Mouse (Mus musculus): ENCODE measurements at regions not wholly inside any gene's neighbourhood (a gene's known extent, or its start where the extent isn't known, plus 50 kb on each side); places are given as distances from the start of the nearest gene placed in this dataset.
"Not testable (repeated sequence)": the region's sequence is repeated elsewhere in the genome, so short reads cannot be mapped to it uniquely, and the experiment has no call there.

DNA sequence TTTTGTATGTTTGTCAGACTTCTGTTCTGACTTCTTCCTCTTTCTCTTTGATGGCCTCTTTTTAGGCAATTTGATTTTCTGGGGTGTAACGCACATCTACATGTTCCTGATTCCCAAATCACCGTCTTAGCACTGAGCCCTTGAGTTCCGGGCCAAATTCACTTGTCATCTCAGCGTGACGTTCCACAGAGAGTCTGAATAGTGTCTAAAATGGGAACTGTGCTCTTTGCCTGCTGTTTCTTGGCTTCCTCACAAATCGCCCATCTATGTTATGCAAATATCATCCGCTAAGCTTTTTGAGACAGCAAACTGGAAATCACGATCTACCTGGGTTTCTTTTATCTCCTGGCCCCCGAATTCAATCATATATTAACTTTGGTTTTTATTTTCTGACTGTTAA, 223.8 kb upstream of the Gm6793 start:
- 84% methylated on average over 9 of the region's 9 CpGs for WGBS
- Histone ChIP-seq H3K9ac (replicated peaks; ENCODE audit: low read length) (no peak overlapping the region), H3K27ac (ENCODE audit: low read length) (no peak overlapping the region), H3K27me3 (ENCODE audit: insufficient read depth, low read length) (no peaks in the 10 kb centered on the region), H3K4me2 (replicated peaks; ENCODE audit: low read depth, low read length) (no peak overlapping the region), H3K4me3 (ENCODE audit: low read length) (no peak overlapping the region), H3K9me3 (ENCODE audit: low read length) (no peaks in the 10 kb centered on the region), H3K4me1 (ENCODE audit: insufficient read depth, low read length) (no peaks in the 10 kb centered on the region), H3K36me3 (ENCODE audit: insufficient read depth, low read length) (no peaks in the 10 kb centered on the region)
- ATAC-seq (ENCODE audit: low FRiP score, low TSS enrichment): no peak

DNA sequence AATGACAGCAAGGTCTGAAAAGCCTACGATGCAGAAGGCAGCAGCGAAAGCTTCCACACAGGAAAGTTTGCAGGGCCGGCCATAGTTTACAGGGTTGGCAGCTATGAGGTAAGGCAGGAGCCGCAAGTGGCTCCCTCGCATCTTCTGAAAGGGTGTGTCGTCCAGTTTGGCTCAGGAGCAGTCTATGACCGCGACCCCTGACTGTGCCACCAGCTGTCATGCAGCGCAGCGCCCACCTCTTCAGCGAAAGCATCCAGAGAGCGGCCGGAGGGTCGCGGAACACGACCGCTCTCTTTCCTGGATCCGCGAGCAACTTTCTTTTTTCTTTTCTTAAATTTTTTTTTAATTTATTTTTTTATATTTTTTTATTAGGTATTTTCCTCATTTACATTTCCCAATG, 221.9 kb upstream of the Gm6793 start:
- not testable (repeated sequence) for H3K9me3 ChIP-seq (ENCODE audit: low read length); H3K36me3 ChIP-seq (ENCODE audit: insufficient read depth, low read length); H3K9ac ChIP-seq (replicated peaks; ENCODE audit: low read length); H3K4me2 ChIP-seq (replicated peaks; ENCODE audit: low read depth, low read length); H3K4me1 ChIP-seq (ENCODE audit: insufficient read depth, low read length); ATAC-seq (ENCODE audit: low FRiP score, low TSS enrichment); H3K27ac ChIP-seq (ENCODE audit: low read length); H3K27me3 ChIP-seq (ENCODE audit: insufficient read depth, low read length); H3K4me3 ChIP-seq (ENCODE audit: low read length)
- WGBS: 95% methylated on average over 19 of the region's 19 CpGs

DNA sequence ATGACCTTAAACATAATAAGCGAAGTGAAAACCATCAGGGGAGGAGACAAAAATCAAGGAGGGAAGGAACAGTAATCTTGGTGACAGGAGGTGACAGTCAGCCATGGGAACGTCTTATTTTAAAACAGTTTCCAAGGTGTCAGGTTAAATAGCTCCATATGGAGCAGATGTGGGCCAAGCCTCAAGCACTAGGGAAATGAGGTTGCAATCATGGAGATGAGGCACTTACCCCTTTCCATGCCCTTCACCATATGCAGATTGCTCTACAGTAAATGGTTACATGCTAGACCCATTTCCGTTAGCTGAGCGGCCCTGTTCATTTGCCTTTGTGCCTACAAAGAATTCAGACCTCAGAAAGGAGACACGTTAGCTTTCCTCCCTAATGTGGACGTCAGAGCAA, 204.8 kb upstream of the Gm6793 start:
- no peak overlapping the region for H3K4me3 ChIP-seq (ENCODE audit: low read length)
- 75% methylated on average over 6 of the region's 6 CpGs for whole genome bisulfite sequencing
- no peaks in the 10 kb centered on the region for H3K27me3 ChIP-seq (ENCODE audit: insufficient read depth, low read length)
- no peaks in the 10 kb centered on the region for H3K36me3 ChIP-seq (ENCODE audit: insufficient read depth, low read length)
- H3K4me2 ChIP-seq (replicated peaks; ENCODE audit: low read depth, low read length): no peak overlapping the region
- H3K27ac ChIP-seq (ENCODE audit: low read length): no peak overlapping the region
- no peak overlapping the region for H3K9ac ChIP-seq (replicated peaks; ENCODE audit: low read length)
- H3K4me1 ChIP-seq (ENCODE audit: insufficient read depth, low read length): no peaks in the 10 kb centered on the region
- H3K9me3 ChIP-seq (ENCODE audit: low read length): no peaks in the 10 kb centered on the region
- ATAC-seq (ENCODE audit: low FRiP score, low TSS enrichment): no peak

DNA sequence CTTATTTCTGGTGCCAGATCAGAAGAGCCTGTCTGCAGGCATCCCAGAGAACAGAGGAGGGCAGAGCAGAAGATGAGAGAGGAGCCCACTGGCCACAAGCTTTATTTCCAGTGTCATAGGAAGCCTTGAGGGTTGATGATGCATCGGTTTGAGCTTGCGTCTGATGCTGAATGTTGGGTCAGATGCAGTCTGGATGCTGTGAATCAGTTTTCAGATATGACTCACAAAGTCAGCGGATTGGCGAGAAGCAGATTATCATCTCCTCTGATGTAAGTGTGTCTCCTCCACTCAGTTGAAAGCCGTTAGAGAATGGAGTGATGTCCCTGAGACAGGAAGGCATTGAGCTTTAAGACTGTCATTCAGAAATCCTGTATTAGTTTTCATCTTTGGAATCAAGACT, 197.3 kb upstream of the Gm6793 start:
- Histone ChIP-seq H3K9ac (replicated peaks; ENCODE audit: low read length) (no peak overlapping the region), H3K9me3 (ENCODE audit: low read length) (no peaks in the 10 kb centered on the region), H3K4me2 (replicated peaks; ENCODE audit: low read depth, low read length) (no peak overlapping the region), H3K4me3 (ENCODE audit: low read length) (no peak overlapping the region), H3K27ac (ENCODE audit: low read length) (no peak overlapping the region), H3K27me3 (ENCODE audit: insufficient read depth, low read length) (no peaks in the 10 kb centered on the region), H3K36me3 (ENCODE audit: insufficient read depth, low read length) (no peaks in the 10 kb centered on the region), H3K4me1 (ENCODE audit: insufficient read depth, low read length) (no peaks in the 10 kb centered on the region)
- WGBS: 81% methylated on average over 5 of the region's 5 CpGs
- ATAC-seq (ENCODE audit: low FRiP score, low TSS enrichment): no peak

DNA sequence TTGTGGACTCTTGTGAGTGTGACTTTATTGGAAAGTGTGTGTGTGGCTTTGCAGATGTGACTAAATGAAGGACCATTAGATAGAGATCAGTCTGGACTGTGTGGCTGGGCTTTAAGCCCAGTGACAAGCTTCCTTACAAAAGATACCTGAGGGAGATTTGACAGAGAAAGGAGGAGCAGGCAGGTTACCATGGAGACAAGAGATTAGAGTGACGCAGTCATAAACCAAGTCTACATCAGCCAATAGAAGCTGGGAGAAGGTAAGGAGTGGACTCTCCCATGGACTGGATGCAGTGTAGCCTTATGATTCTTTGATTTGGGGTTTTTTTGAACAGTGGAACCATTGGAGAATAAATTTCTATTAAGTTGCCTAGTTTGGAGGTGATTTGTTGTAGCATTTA, 181.6 kb upstream of the Gm6793 start:
- Histone ChIP-seq H3K4me1 (ENCODE audit: insufficient read depth, low read length) (no peaks in the 10 kb centered on the region), H3K36me3 (ENCODE audit: insufficient read depth, low read length) (no peaks in the 10 kb centered on the region), H3K9ac (replicated peaks; ENCODE audit: low read length) (no peak overlapping the region), H3K4me2 (replicated peaks; ENCODE audit: low read depth, low read length) (no peak overlapping the region), H3K4me3 (ENCODE audit: low read length) (no peak overlapping the region), H3K27me3 (ENCODE audit: insufficient read depth, low read length) (no peaks in the 10 kb centered on the region), H3K9me3 (ENCODE audit: low read length) (no peaks in the 10 kb centered on the region), H3K27ac (ENCODE audit: low read length) (no peak overlapping the region)
- ATAC-seq (ENCODE audit: low FRiP score, low TSS enrichment): no peak
- WGBS: 62% methylated on average over 1 of the region's 1 CpGs

DNA sequence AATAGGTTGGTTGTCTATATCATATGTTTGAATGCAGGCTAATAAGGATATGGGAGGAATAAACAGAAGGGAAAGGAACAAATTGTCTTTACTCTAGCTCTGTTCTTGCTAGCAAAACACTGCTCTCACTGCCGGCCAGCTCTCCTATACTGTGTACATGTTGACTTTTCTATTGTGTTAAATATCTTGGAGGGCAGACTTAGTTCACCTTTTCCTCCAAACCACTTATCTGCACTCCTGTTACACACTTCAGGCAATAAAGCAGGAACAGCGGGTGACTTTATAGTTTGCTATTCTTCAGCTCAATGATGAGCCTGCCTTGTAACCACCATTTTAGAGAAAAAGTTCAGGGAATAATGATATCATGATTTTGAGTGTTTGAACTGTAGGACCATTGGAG, 181.0 kb upstream of the Gm6793 start:
- WGBS: 68% methylated on average over 2 of the region's 2 CpGs
- no peak for ATAC-seq (ENCODE audit: low FRiP score, low TSS enrichment)
- no peaks in the 10 kb centered on the region for H3K4me1 ChIP-seq (ENCODE audit: insufficient read depth, low read length)

DNA sequence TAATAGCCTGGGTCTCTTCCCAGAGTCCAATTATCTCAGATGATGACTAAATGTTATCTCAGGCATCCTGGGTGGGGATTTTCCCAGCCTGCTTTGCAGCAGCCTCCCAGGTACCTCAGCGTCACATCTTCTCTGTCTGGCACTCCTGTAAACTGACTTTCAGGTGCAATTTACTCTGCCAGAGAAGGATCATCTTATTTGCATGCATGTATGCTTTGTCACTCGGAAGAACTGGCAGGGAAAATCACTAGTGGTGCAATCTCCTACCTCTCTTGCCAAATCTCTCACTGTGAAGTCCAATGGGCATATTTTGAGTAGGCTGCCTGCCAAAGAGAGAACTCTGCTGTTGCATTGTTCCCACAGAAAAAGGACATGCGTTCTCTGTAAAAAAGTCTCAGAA, 177.0 kb upstream of the Gm6793 start:
- Histone ChIP-seq H3K27ac (ENCODE audit: low read length) (no peak overlapping the region), H3K36me3 (ENCODE audit: insufficient read depth, low read length) (no peaks in the 10 kb centered on the region), H3K9me3 (ENCODE audit: low read length) (no peaks in the 10 kb centered on the region), H3K27me3 (ENCODE audit: insufficient read depth, low read length) (no peaks in the 10 kb centered on the region), H3K4me1 (ENCODE audit: insufficient read depth, low read length) (no peaks in the 10 kb centered on the region), H3K9ac (replicated peaks; ENCODE audit: low read length) (no peak overlapping the region), H3K4me3 (ENCODE audit: low read length) (no peak overlapping the region), H3K4me2 (replicated peaks; ENCODE audit: low read depth, low read length) (no peak overlapping the region)
- no peak for ATAC-seq (ENCODE audit: low FRiP score, low TSS enrichment)
- 79% methylated on average over 3 of the region's 3 CpGs for WGBS

More for the DNA sequence above, 181.0 kb upstream of the Gm6793 start:
- Histone ChIP-seq H3K27ac (ENCODE audit: low read length) (no peak overlapping the region), H3K4me2 (replicated peaks; ENCODE audit: low read depth, low read length) (no peak overlapping the region), H3K27me3 (ENCODE audit: insufficient read depth, low read length) (no peaks in the 10 kb centered on the region), H3K9me3 (ENCODE audit: low read length) (no peaks in the 10 kb centered on the region), H3K36me3 (ENCODE audit: insufficient read depth, low read length) (no peaks in the 10 kb centered on the region), H3K4me3 (ENCODE audit: low read length) (no peak overlapping the region), H3K9ac (replicated peaks; ENCODE audit: low read length) (no peak overlapping the region)

DNA sequence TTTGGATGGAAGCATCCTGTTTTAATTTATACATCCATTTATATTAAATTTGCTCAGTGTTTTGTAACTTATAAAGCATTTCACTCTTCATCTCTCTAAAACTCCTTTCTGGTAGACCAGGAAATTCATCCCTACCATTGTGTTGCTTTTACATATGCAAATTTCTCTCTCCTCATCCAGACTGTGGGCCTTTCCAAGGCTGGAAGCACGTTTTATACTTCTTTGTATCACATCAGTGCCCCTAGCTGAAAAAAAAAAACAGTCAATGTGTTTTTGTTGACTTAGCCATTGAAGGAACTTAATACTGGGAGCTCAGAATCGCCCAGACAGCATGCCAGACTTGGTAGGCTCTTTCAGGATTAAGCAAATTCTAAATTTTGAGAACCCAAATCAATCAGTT, 174.9 kb upstream of the Gm6793 start:
- WGBS: 16% methylated on average over 2 of the region's 2 CpGs
- Histone ChIP-seq H3K4me2 (replicated peaks; ENCODE audit: low read depth, low read length) (no peak overlapping the region), H3K27ac (ENCODE audit: low read length) (no peak overlapping the region), H3K9me3 (ENCODE audit: low read length) (no peaks in the 10 kb centered on the region), H3K27me3 (ENCODE audit: insufficient read depth, low read length) (no peaks in the 10 kb centered on the region), H3K9ac (replicated peaks; ENCODE audit: low read length) (no peak overlapping the region), H3K36me3 (ENCODE audit: insufficient read depth, low read length) (no peaks in the 10 kb centered on the region), H3K4me1 (ENCODE audit: insufficient read depth, low read length) (no peaks in the 10 kb centered on the region), H3K4me3 (ENCODE audit: low read length) (no peak overlapping the region)
- no peak for ATAC-seq (ENCODE audit: low FRiP score, low TSS enrichment)

DNA sequence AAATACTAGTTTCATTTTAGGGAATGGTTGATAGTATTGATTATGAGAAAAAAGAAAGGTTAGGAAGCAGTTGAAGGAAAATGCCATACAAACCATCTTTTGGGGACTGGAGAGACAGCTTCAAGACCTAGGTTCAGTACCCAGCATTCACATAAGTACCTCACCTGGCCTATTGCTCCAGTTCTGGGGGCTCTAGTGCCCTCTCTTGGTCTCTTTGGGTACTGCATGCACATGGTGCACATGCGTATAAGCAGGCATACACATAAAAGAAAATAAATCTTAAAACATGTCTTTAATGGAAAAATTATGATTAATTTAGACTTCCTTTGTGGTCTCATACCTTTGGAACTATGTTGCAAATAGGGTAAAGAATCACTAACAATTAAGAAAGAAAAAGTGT, 155.3 kb upstream of the Gm6793 start:
- no peaks in the 10 kb centered on the region for H3K4me1 ChIP-seq (ENCODE audit: insufficient read depth, low read length)
- H3K36me3 ChIP-seq (ENCODE audit: insufficient read depth, low read length): no peaks in the 10 kb centered on the region
- ATAC-seq (ENCODE audit: low FRiP score, low TSS enrichment): no peak
- H3K9me3 ChIP-seq (ENCODE audit: low read length): peaks cover 4% of the 10 kb centered on the region; the same call in 1 of the 2 replicates
- H3K4me3 ChIP-seq (ENCODE audit: low read length): no peak overlapping the region
- no peak overlapping the region for H3K4me2 ChIP-seq (replicated peaks; ENCODE audit: low read depth, low read length)
- no peaks in the 10 kb centered on the region for H3K27me3 ChIP-seq (ENCODE audit: insufficient read depth, low read length)
- 94% methylated on average over 1 of the region's 1 CpGs for WGBS
- no peak overlapping the region for H3K9ac ChIP-seq (replicated peaks; ENCODE audit: low read length)
- no peak overlapping the region for H3K27ac ChIP-seq (ENCODE audit: low read length)

DNA sequence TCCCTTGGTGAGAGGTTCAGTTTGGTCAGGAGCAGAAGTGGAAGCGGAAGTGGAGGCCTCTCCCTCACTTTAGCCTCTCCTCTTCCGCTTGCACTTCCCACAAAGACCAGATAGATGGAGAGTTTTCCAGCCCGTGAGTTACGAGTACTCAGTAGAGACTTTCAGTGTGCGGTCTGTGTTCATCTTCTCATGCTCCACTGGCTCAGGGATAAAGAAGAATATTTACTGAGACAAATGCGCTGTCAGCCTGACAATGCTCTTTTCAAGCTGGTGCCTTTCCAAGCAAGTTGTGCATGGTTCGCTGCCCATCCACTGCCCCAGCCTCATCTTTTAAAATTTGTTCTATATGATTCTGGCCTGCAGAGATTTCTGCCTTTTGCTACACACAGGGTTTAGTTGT, 141.8 kb upstream of the Gm6793 start:
- Histone ChIP-seq H3K27me3 (ENCODE audit: insufficient read depth, low read length) (no peaks in the 10 kb centered on the region), H3K4me2 (replicated peaks; ENCODE audit: low read depth, low read length) (no peak overlapping the region), H3K9me3 (ENCODE audit: low read length) (no peaks in the 10 kb centered on the region), H3K27ac (ENCODE audit: low read length) (no peak overlapping the region), H3K9ac (replicated peaks; ENCODE audit: low read length) (no peak overlapping the region), H3K36me3 (ENCODE audit: insufficient read depth, low read length) (no peaks in the 10 kb centered on the region), H3K4me3 (ENCODE audit: low read length) (no peak overlapping the region), H3K4me1 (ENCODE audit: insufficient read depth, low read length) (no peaks in the 10 kb centered on the region)
- WGBS: 72% methylated on average over 7 of the region's 7 CpGs
- ATAC-seq (ENCODE audit: low FRiP score, low TSS enrichment): no peak

DNA sequence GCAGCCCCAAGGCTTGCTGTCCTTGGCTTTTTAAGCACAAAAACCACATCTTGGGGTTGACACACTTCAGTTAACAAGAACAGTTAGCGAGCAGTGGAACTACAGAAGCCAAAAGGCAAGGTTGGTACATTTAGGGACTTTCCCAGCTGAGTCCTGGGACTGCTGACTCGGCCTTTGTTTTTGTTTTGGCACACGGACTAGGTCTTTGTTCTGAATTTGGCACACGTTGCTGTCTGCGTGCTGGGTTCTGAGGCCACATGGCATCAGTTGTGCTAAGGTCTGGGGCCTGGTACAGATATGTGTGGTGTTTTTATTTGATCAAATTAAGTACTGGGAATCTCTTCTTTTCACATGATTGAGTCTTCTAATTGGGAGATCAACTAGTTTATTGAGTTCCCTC, 124.1 kb upstream of the Gm6793 start:
- H3K4me2 ChIP-seq (replicated peaks; ENCODE audit: low read depth, low read length): no peak overlapping the region
- H3K27me3 ChIP-seq (ENCODE audit: insufficient read depth, low read length): no peaks in the 10 kb centered on the region
- H3K27ac ChIP-seq (ENCODE audit: low read length): no peak overlapping the region
- H3K4me3 ChIP-seq (ENCODE audit: low read length): no peak overlapping the region
- ATAC-seq (ENCODE audit: low FRiP score, low TSS enrichment): no peak
- no peaks in the 10 kb centered on the region for H3K4me1 ChIP-seq (ENCODE audit: insufficient read depth, low read length)
- H3K36me3 ChIP-seq (ENCODE audit: insufficient read depth, low read length): no peaks in the 10 kb centered on the region
- no peaks in the 10 kb centered on the region for H3K9me3 ChIP-seq (ENCODE audit: low read length)
- WGBS: 56% methylated on average over 5 of the region's 5 CpGs
- H3K9ac ChIP-seq (replicated peaks; ENCODE audit: low read length): no peak overlapping the region

All from kidney, embryonic 16.5 days (tissue).